Mouse (Mus musculus) MN1 (cell line): Measurements from ENCODE around the gene Trim11.

ENCODE experiments used
- DNase-seq: peaks from one replicate; pipeline ENCODE4 v3.0.0-alpha.2; 2016; ENCODE audit warnings: low spot score

Trim11 gene

GRCm38 (mm10) chr11:58980381-58980990, 2.6 kb downstream of the Trim11 start:
- no peak for DNase-seq

DNA sequence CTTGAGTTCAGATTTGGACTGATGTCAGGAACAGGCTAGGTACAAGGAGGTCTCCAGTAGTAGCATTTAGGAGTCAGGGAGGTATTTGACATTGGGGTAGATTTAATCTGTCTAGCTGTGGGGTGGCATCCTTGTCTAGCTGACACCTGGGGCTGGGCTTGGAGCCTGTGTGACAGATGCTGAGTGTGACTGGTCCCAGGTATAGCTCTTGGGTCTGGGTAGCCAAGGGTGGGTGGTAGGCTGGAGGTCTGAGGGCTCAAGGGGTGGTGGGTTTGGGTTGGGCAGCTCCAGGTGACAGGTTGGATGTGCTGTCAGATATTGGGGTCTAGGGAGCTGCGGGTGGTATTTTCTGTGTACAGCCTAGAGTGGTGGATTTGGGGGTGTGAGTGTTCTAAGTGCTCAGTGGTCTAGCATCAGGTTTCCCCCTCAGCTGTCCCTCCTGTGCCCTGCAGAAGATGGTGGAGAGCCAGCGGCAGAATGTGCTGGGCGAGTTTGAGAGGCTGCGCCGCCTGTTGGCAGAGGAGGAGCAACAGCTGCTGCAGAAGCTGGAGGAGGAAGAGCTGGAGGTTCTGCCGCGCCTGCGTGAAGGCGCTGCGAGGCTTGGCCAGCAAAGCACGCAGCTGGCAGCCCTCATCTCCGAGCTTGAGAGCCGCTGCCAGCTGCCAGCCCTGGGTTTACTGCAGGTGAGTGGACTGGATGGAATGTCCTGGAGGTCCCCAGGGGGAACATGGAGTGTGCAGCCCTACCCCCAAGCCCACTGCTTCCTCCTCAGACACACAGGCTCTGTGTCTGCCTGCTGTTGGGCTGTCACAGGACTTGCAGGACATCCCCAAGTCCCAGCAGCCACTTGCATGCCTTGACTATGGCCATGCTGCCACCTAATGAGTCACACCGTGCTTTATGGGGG, 3.9 kb downstream of the Trim11 start:
- peak; percentile 72 for DNase-seq

GRCm38 (mm10) chr11:58982471-58983097, 4.7 kb downstream of the Trim11 start:
- DNase-seq = no peak

DNA sequence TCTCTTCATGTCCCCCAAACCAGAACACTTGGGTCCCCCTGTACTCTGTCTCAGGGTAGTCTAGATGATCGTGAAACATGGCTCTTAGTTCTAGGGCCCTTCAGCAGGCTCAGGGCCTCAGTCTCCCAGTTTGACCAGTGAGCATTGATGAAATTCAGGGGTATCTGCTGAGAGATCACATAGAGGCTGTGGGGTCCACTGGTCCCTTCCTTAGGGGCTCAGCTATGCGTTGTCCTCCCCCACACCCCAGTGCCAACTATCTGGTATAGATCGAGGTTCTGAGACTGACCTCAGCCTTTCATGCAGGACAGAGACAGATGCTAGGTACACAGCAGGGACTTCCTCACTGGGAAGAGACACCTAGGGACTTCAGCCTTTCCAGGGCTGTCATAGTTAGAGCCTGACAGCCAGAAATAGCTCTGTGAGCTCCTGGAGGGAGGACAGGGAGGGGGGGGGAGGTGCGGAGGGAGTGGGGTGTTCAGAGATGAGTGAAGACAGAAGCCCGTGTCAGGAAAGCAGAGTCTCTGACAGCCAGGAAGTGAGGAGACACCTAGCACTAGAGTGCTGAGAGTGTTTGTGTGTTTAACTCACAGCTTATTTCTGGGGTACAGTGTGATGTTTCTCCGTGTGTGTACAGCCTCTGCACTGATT, 5.9 kb downstream of the Trim11 start:
- DNase-seq = no peak

DNA sequence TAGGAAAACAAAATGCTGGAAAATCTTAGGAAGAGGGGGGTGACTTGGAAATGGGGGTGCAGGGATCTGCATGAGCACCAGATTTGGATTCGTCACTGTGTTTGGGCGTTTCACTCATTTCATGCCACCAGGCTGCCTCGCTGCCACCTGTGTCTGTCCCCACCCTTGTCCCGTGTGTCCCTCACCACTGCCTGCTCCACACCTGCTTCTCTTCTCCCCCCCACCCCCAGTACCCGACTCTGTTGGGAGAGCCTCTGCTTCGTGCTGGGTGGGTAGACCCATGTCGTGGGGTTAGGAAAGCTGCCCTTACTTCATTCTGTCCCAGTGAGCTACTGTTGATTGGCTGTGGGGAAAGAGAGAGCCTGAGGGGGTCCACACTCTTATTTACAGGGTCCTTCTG, 6.8 kb downstream of the Trim11 start:
- no peak for DNase-seq

- peak; percentile 40 for DNase-seq
These were observed 7.5 kb downstream of the Trim11 start for GRCm38 (mm10) chr11:58985299-58985917.

DNA sequence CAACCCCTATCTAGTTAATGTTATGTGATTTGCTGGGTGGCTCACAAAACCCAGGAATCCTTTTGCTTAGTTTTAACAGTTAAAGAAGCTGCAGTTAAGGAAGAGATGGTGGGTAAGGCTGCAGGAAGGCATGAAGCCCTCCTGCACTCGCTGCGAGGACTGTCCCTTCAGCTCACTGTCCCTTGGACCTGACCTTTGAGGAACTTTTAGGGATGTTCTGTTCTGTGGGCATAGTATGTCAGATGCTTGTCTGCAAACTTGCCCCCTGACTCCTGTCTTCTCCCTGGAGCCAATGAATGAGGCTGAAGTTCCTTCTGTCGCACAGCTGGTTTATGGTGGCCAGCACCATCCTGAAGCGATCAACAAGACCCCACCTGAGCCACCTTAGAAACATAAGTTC, 11.3 kb downstream of the Trim11 start:
- no peak for DNase-seq

GRCm38 (mm10) chr11:58990141-58990540, 12.2 kb downstream of the Trim11 start:
- DNase-seq = no peak

GRCm38 (mm10) chr11:58990794-58991193, 12.9 kb downstream of the Trim11 start:
- peak; percentile 35 for DNase-seq

- DNase-seq = no peak
These were observed 14.0 kb downstream of the Trim11 start for GRCm38 (mm10) chr11:58991911-58992310.

DNA sequence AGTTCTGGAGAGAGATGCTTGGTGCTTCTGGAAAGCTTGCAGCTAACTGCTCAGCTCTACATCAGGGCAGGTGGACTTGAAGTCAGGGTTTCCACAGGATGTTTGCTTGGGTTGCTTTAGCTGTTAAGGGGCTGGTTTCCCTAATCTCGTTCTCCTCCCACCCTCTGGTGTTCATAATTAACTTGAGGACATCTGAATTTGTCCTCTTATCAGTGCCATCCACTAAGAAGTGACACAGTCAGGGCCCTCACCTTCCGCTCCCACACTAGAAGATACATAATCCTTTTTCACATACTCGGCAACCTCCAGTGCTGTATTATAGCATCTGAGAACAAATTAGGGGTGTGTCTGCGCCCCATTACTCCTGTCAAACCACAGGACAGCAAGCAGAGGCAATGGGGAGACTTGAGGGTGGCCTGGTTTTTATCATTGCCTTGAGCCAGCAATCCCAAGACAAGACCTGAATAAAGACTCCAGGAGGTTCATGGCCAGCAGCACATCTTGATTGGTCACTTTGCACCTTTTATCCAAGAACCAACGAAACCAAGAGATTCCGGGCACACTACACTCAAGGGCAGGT, 15.3 kb downstream of the Trim11 start:
- DNase-seq = no peak

GRCm38 (mm10) chr11:58994337-58994826, 16.5 kb downstream of the Trim11 start:
- no peak for DNase-seq

DNA sequence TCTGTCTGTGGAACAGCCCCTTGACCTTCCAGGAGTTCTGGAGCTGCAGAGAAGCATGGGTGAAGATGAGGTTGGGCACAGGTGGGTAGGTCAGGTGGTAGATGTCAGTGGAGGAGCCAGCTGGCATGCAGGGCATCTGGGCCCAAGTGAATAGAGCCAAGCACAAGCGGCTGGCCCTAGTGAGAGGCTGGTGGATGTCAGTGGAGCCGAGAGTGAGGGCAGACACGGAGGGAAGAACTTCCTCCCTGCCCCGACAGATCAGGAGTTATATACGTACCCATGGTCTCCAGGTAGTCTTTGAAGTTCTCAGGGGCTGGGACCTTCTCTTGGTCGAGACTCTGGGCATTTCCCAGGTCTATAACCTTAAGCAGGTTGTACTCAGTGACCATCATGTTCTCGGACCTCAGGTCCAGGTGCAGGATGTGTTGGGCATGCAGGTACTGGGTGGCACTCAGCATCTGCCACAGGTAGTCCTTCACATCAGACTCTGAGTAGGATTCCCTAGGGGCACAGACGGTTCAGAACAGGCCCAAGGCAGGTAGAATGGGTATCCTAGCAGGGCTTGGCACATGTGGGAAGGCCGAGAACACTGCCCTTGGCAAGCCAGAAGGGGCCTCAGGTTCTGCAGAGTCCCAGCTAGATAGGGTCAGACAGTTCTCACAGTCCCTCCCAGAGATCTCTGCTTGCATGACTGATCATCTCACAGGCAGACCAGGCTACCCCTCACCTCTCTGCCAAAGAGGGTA, 17.3 kb downstream of the Trim11 start:
- no peak for DNase-seq

- no peak for DNase-seq
These were observed 18.0 kb downstream of the Trim11 start for GRCm38 (mm10) chr11:58995807-58996370.

DNA sequence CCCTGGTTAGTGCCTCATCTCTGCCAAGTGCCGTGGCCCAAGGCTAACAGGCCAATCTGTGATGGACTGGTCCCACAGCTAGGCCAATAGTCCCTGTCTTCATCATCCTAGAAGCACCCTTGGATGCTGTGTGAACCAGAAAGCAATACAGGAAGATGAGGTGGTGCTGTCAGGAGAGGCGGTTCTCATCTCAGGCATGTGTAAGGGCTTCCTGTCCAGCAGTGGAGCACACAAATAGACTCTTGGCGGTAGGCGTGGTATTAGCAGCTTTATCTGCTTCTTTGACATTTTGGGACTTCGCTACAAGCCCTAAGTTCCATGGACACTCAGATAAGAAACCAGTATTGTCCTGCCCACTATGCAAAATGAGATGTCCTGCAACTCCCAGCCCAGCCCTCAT, 19.6 kb downstream of the Trim11 start:
- DNase-seq = no peak

DNA sequence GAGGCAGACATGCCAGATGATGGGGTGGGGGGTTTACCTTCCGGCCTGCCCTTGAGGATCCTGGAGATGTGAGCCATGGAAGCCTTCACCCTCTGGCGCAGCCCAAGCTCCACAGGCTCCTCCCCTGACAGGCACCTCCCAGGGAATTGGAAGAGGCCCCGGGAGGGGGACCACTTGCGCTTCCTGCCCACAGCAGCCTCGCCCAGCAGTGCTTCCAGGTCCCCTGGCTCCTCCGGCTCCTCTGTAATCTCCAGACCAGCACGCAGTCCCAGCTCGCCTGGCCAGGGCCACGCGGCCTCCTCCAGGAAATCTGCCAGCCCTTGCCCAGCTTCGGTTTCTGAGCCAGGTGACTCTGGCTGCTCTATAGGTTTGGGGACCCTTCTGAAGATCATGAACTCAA, 21.3 kb downstream of the Trim11 start:
- DNase-seq = peak; percentile 22

DNA sequence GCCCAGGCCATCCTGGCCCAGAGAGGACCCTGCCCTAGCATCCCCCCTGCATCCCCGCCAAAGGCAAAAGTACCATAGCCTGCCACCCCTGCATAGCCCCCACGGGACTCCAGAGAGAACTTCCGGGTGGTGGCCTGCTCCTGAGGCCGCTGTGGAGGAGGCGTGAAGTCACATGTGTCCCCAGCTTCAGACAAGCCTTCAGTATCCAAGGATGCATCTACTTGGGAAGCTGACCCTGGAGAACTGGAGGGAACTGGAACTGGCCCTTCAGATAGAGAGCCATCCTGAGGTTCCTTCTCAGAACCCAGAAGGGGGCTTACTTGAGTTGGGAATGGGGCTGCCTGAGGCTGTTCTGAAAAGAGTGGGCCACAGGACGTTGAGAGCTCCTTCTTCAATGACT, 21.9 kb downstream of the Trim11 start:
- no peak for DNase-seq

- no peak for DNase-seq
These were observed 22.7 kb downstream of the Trim11 start for GRCm38 (mm10) chr11:59000635-59001034.

DNA sequence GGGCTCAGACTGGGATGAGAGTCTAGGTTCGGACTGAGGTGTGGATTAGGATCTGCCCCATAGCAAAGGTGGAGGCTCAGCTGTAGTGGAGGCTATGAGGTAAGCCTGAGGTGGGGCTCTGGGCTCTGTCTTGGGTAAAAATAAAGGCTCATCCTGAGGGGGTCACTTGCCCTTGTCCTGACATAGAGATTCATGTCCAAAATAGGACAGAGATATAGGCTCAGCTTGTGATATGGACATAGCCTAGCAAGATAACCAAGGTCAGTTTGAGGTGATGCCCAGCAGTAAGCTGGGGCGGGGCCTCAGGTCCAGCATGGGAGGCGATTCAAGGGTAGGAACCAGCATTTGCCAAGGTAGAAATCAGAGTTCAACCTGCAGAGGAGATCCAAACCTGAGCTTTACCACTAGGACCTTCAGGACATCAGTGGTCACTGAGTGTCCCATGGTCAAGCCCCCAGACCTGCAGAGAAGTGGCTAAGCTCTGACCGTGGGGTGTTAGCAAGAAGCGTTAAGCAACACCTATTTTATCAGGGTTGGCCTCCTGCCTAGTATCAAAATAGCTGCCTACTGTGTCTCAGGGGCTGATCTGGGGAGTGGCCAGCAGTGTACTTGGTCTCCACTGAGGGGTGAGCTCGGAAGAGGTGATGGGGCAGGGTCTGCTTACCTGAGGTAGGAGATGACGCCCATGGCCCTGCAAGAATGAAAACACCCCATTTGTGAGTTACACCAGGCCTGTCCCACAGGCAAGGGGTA, 24.6 kb downstream of the Trim11 start:
- no peak for DNase-seq

DNA sequence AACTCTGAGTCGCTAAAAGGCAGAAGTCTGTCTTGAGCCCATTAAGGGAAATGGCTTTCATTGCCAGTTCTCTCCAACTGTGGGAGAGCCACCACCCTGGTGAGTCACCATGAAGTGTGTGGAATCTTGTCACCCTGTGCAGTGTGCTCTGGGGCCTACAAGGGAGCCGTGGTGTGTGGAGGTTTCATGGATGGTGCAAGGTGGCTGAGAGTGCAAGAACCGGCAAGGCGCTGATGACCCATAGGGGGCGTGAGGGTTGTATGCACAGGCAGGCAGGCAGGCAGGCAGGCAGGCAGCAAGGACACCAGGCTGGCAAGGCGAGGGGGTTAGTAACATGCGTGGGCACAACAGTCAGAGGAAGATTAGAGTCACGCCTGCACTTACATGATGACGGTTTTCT, 37.2 kb downstream of the Trim11 start:
- peak; percentile 29 for DNase-seq
